Mouse (Mus musculus): Measurements from ENCODE around the gene Mpp6.

DNA sequence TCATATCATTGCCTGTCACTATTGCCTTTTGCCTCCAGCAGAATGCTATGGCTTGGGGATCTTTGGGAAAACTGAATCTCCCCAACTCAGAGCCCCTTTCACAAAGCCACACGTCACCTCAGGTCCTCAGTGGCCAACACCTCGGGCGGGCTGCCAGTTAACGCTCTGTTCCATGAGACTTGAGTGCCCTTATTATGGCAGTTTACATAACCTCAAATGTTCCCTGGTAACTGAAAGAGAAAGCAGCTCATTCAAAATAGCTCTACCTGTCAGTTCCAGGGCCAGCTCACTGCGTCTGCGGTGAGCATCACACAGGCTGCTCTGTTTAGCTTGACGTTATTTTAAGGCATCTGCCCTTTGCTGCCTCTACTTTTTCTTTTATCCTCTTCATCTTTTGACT is 29.6 kb upstream of the Mpp6 start:
- TF ChIP-seq CTCF (IDR thresholded peaks at IDR 0.05; ENCODE audit: control insufficient read depth, insufficient read depth, low read length) (no peak), POLR2A (IDR thresholded peaks at IDR 0.05; ENCODE audit: borderline replicate concordance, control insufficient read depth, low read depth, low read length) (no peak)

Data from bone marrow, adult 2 months (tissue).